Mouse (Mus musculus) skeletal muscle tissue, adult 2 months (tissue): ENCODE data around the gene Gm49318.

Source experiments
- DNase-seq: peaks from one replicate; pipeline ENCODE4 v3.0.0-alpha.2; 2012; ENCODE audit warnings: low read depth, low spot score

Gene Gm49318

DNA sequence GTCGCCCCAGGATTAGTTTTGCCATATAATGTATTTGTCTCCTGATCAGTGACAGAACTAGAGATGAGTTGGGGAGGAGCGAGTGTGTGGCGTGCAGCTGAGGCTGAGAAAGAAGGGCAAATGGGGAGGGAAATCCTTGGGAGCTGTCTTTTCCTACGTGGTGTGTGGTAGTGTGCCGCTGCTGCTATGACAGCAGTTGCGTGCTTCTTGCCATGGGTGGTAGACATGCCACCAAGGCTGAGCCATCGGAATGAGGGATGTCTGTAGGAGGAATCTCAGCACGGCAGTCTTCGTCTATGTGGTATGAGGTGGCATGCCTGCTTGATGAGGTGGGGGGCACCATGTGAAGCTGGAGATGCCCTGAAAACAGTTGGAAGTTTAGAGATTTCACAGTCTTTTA is 40.7 kb downstream of the Gm49318 start:
- no peak for DNase-seq

GRCm38 (mm10) chr9:22028467-22028866 is 42.6 kb downstream of the Gm49318 start:
- DNase-seq, result no peak

GRCm38 (mm10) chr9:22024592-22024991 is 46.5 kb downstream of the Gm49318 start:
- DNase-seq, result no peak

GRCm38 (mm10) chr9:22017208-22017825 is 53.7 kb downstream of the Gm49318 start:
- no peak for DNase-seq

DNA sequence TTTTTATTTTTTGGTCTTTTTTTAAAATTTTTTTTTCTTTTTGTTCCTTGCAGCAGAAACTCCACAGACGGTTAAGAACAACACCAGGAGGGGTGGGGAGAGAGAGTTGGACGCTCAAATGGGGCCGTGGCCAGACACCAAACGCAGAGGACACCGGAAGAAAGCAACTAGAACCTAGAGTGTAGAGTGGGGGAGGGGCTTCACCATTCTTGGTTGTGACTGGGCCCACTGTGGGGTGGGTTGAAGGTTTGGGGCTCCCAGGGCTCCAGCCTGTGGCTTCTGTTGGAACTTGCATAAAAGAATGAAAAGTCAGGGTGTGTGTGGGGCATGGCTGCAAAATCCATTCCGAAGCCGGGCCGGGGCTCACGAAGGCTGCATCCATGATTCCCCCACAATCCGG is 54.8 kb downstream of the Gm49318 start:
- no peak for DNase-seq

GRCm38 (mm10) chr9:22012731-22013130 is 58.3 kb downstream of the Gm49318 start:
- no peak for DNase-seq

GRCm38 (mm10) chr9:22011055-22011454 is 60.0 kb downstream of the Gm49318 start:
- no peak for DNase-seq

DNA sequence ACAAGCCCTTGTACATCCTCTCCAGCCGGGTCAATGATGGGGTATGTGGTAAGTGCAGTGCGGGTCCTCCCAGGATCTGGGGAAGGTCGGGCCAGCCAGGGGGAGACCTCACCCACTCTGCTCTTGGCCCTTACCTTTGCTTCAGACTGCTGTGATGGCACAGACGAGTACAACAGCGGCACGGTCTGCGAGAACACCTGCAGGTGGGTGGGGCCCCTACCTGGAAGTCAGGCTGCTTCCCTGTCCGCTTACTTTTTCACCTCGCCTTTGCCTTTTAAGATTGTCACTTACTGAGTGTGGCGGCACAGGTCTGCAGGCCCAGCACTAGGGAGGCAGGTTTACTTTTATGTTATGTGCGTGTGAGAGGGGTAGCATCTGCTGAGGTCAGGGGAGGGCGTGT is 66.5 kb downstream of the Gm49318 start:
- DNase-seq, result no peak

GRCm38 (mm10) chr9:22003163-22003554 is 67.9 kb downstream of the Gm49318 start:
- DNase-seq, result no peak

DNA sequence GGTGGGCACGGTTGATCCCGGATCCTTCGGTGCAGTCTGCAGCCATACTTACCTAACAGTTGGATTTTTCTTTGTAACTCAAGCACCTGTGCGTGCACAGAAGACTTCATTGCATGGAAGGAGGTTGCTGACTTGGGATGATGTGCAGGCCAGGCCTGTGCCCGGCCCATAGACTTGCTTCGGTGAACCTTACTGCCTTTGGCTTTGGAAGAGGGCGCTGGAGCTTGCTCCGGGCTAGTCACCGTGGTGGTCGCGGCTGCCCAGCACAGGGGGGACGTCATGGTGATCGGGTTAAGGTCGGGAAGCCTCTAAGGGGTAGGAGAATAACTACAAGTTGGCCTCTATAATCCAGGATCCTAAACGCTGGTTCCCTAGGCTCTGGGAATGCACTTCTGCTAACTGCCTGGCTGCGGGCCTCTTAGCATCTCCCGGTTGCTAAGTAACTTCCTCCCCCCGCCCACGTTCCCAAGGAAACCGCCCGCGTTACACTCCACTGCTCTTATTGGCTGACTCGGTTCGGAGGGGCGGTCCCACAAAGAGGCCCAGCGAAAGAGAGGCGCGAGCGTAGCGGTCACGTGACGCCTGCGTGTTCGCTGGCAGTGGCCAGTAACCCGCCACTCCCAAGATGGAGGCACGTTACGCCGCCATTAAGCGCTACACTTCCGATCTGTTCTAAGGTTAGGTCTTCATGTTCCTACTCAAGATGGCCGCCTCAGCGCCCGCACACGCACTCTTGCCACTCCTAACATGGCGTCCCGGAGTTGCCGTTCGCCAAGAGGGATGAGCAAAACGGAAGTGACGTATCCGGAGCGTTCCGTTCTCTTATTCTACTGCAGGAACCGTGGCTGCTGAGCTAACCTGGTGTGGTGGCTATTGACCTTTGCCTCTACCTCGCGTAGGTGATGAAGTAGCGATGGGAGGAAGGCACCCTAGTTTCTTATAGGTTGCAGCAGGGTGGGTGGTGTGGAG is 68.6 kb downstream of the Gm49318 start, which contains the start of the genes Ccdc151 and Prkcsh:
Gene Ccdc151 (minus strand): TSS at position 441 of the 969 bp plus-strand sequence.
Gene Prkcsh (plus strand): TSS at position 613 of the 969 bp plus-strand sequence.
- peak; percentile 100 for DNase-seq

DNA sequence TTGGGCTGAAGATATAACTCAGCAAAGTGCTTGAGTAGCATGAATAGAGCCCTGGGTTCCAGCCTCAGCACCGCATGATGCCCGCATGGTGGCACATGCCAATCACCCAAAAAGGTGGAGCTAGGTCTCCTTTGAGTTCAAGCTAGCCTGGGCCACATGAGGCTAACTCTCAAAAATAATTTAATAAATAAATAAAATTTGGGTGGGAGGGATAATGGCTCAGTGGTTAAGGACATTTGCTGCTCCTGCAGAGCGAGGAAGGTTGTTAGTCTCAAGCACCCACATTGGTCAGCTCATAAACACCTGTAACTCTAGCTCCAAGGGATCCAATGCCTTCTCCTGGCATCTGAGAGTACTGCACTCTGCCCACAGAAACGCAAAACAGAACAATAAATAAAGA is 69.4 kb downstream of the Gm49318 start:
- no peak for DNase-seq

- DNase-seq, result no peak
Observed at GRCm38 (mm10) chr9:22000296-22000695, 70.8 kb downstream of the Gm49318 start.

GRCm38 (mm10) chr9:21996178-21996867 is 74.7 kb downstream of the Gm49318 start:
- no peak for DNase-seq

DNA sequence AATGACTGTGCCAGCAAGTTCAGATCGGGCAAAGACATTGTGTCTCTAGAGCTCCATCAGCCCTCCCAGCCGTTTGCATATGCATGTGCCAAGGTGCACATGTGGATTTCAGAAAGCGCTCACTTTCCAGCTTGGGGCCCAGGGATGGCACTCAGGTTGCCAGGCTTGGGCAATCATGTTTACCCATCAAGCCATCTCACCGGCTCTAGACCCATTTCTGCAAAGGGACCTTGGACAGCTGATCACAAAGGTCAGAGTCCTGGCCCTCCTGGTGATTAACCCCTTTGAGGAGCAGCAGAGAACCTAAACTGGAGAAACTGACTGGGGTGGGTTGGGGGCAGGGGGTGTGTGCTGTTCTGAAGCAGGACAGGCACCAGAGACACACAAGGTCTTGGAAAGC is 78.8 kb downstream of the Gm49318 start:
- no peak for DNase-seq

- no peak for DNase-seq
Observed at GRCm38 (mm10) chr9:21989230-21990110, 81.6 kb downstream of the Gm49318 start, which contains the start of gene Rgl3. TSS of gene Rgl3 (minus strand) at chr9:21989446.

DNA sequence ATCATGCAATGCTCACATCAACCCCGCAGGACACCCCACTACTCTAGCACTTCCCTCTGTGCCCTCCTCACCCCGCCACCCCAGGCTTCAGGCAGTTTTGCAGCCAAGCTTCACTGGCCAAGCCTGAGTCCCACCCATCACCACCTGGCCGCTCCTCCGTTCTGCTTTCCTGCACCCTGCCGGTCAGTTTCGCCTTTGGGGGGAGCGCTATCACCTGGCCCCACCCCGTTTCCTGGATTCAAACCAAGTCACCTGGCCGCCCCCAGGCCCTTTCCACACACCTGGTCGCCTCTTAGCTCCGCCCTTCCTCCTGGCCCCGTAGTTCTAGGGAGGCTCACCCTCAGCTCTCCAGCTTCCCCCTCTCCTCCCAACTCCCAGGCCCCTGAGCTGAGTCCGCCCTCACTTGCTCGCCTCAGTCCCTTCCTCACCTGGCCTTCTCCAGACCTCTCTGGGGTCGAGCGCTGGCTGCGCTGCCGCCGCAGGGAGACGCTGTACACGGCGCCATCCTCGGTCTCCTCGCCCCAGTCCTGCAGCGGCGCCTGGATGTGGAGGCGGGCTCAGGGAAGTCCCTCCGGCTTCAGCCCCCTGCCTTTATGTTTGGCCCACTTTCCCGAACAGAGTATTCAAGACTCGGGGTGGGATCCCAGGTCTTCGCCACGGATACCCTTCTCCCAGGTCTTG is 82.5 kb downstream of the Gm49318 start:
- no peak for DNase-seq

- DNase-seq, result no peak
Observed at GRCm38 (mm10) chr9:21987592-21988342, 83.3 kb downstream of the Gm49318 start.
